Mouse (Mus musculus) embryonic facial prominence, embryonic 14.5 days (tissue): Measurements from ENCODE around the gene Abhd4. TPM values are rescaled to one million over a fixed set of nuclear protein-coding genes. Genes with fewer than 3 reads are reported as not detected.

Experiments
- ATAC-seq: fragments of 200-750 bp; cut with Nextera tagmentation; 2 replicates; pipeline ENCODE4 v1.8.0; 2017; ENCODE audit warnings: low read depth, moderate number of reproducible peaks, moderate TSS enrichment
- DNase-seq: peaks from one replicate; pipeline ENCODE4 v3.0.0-alpha.2; 2015; ENCODE audit warnings: low spot score
- H3K27ac ChIP-seq: fragments of 300-500 bp; sonication (generic); replicated peaks from 2 replicates; pipeline ENCODE4 v1.5.1; 2014; ENCODE audit warnings: low read depth, mild to moderate bottlenecking, low read length, moderate library complexity
- H3K27me3 ChIP-seq: fragments of 300-500 bp; sonication (generic); replicated peaks from 2 replicates; pipeline ENCODE4 v1.6.1; 2014; ENCODE audit warnings: low read length; ENCODE audit not compliant: control insufficient read depth, insufficient read depth
- H3K36me3 ChIP-seq: fragments of 300-500 bp; sonication (generic); 2 replicates; pipeline ENCODE4 v1.6.1; 2014; ENCODE audit warnings: low read length, mixed read lengths; ENCODE audit not compliant: control insufficient read depth, insufficient read depth
- H3K4me1 ChIP-seq: fragments of 300-500 bp; sonication (generic); 2 replicates; pipeline ENCODE4 v1.6.1; 2014; ENCODE audit warnings: antibody characterized with exemption, low read length; ENCODE audit not compliant: control insufficient read depth, insufficient read depth
- H3K4me2 ChIP-seq: fragments of 300-500 bp; sonication (generic); 2 replicates; pipeline ENCODE4 v1.6.1; 2014; ENCODE audit warnings: low read depth, mild to moderate bottlenecking, low read length, moderate library complexity, mixed read lengths
- H3K4me3 ChIP-seq: fragments of 300-500 bp; sonication (generic); 2 replicates; pipeline ENCODE4 v1.5.1; 2014; ENCODE audit warnings: low read depth, mild to moderate bottlenecking, low read length
- H3K9ac ChIP-seq: fragments of 300-500 bp; sonication (generic); 2 replicates; pipeline ENCODE4 v1.6.1; 2014; ENCODE audit warnings: low read depth, mild to moderate bottlenecking, low read length, moderate library complexity, mixed read lengths
- H3K9me3 ChIP-seq: fragments of 300-500 bp; sonication (generic); 2 replicates; pipeline ENCODE4 v1.6.1; 2016; ENCODE audit warnings: low read length; ENCODE audit not compliant: control insufficient read depth
- WGBS: fragments of 180-500 bp; shearing (Covaris S2); extraction: QIAGEN DNeasy Blood & Tissue Kit; methylation state at CpG from one replicate; pipeline ENCODE4 v1.1.7; 2014; 5-methylcytosine and 5-hydroxymethylcytosine counted together
- polyA plus RNA-seq: library from polyadenylated mRNA; unstranded; fragments of >200 nt; fragmentation: Nextera tagmentation; extraction: Ambion mirVana; gene quantifications from 2 replicates; pipeline ENCODE4 v1.2.1, GENCODE M21; 2014

The Abhd4 gene
- polyA plus RNA-seq, 1 experiment from 2014 or later = 59.0 TPM

GRCm38 (mm10) chr14:54231176-54231956 is 22.6 kb upstream of the Abhd4 start:
- no peaks in the 10 kb centered on the region for H3K27me3 ChIP-seq
- H3K27ac ChIP-seq = no peak overlapping the region
- DNase-seq (no peak), ATAC-seq (no peak)
- H3K36me3 ChIP-seq = peaks cover 19% of the 10 kb centered on the region; the same call in 1 of the 2 replicates
- WGBS = 78% methylated on average over 21 of the region's 21 CpGs
- no peaks in the 10 kb centered on the region for H3K9me3 ChIP-seq
- no peak overlapping the region for H3K4me2 ChIP-seq
- H3K9ac ChIP-seq = no peak overlapping the region
- H3K4me3 ChIP-seq = no peak overlapping the region
- H3K4me1 ChIP-seq = peaks cover 23% of the 10 kb centered on the region; the same call in 1 of the 2 replicates

GRCm38 (mm10) chr14:54232143-54232542 is 21.8 kb upstream of the Abhd4 start:
- Histone ChIP-seq H3K9ac (no peak overlapping the region), H3K4me1 (peaks cover 19% of the 10 kb centered on the region; the same call in 1 of the 2 replicates), H3K4me3 (no peak overlapping the region), H3K27ac (no peak overlapping the region), H3K4me2 (no peak overlapping the region), H3K9me3 (no peaks in the 10 kb centered on the region), H3K27me3 (no peaks in the 10 kb centered on the region), H3K36me3 (peaks cover 26% of the 10 kb centered on the region; the same call in 1 of the 2 replicates)
- ATAC-seq = no peak
- DNase-seq = no peak
- 74% methylated on average over 9 of the region's 9 CpGs for WGBS

GRCm38 (mm10) chr14:54232811-54233558 is 21.0 kb upstream of the Abhd4 start:
- Histone ChIP-seq H3K9me3 (no peaks in the 10 kb centered on the region), H3K4me2 (0 out of 2 replicates have a peak overlapping the region, but pooled peaks have one; percentile 1), H3K4me3 (no peak overlapping the region), H3K36me3 (peaks cover 26% of the 10 kb centered on the region; the same call in 1 of the 2 replicates), H3K27ac (peak overlapping the region; percentile 70), H3K27me3 (no peaks in the 10 kb centered on the region), H3K9ac (no peak overlapping the region), H3K4me1 (peaks cover 13% of the 10 kb centered on the region; the same call in 1 of the 2 replicates)
- DNase-seq (peak; percentile 62), ATAC-seq (no peak)
- WGBS = 18% methylated on average over 9 of the region's 9 CpGs

GRCm38 (mm10) chr14:54233559-54234143 is 20.3 kb upstream of the Abhd4 start:
- H3K9me3 ChIP-seq = no peaks in the 10 kb centered on the region
- peak overlapping the region; percentile 70 for H3K27ac ChIP-seq
- no peak; the same call in 1 of the 2 replicates for ATAC-seq
- peaks cover 11% of the 10 kb centered on the region; the same call in 1 of the 2 replicates for H3K4me1 ChIP-seq
- no peak overlapping the region for H3K4me2 ChIP-seq
- WGBS = 72% methylated on average over 16 of the region's 16 CpGs
- H3K9ac ChIP-seq = no peak overlapping the region
- peaks cover 26% of the 10 kb centered on the region; the same call in 1 of the 2 replicates for H3K36me3 ChIP-seq
- H3K4me3 ChIP-seq = no peak overlapping the region
- DNase-seq = no peak
- H3K27me3 ChIP-seq = no peaks in the 10 kb centered on the region

GRCm38 (mm10) chr14:54234231-54235040 is 19.6 kb upstream of the Abhd4 start:
- ATAC-seq (no peak), DNase-seq (no peak)
- no peak overlapping the region for H3K27ac ChIP-seq
- peaks cover 4% of the 10 kb centered on the region; the same call in 1 of the 2 replicates for H3K4me1 ChIP-seq
- peaks cover 31% of the 10 kb centered on the region; the same call in 1 of the 2 replicates for H3K36me3 ChIP-seq
- H3K4me2 ChIP-seq = no peak overlapping the region
- no peak overlapping the region for H3K4me3 ChIP-seq
- no peaks in the 10 kb centered on the region for H3K9me3 ChIP-seq
- no peak overlapping the region for H3K9ac ChIP-seq
- 77% methylated on average over 20 of the region's 20 CpGs for WGBS
- H3K27me3 ChIP-seq = no peaks in the 10 kb centered on the region

- ATAC-seq = no peak
- no peak overlapping the region for H3K27ac ChIP-seq
- WGBS = 90% methylated on average over 5 of the region's 5 CpGs
These were observed 18.0 kb upstream of the Abhd4 start for GRCm38 (mm10) chr14:54235825-54236540.

GRCm38 (mm10) chr14:54236881-54237280 is 17.1 kb upstream of the Abhd4 start:
- peaks cover 4% of the 10 kb centered on the region; the same call in 1 of the 2 replicates for H3K4me1 ChIP-seq
- H3K9me3 ChIP-seq = no peaks in the 10 kb centered on the region
- H3K27me3 ChIP-seq = no peaks in the 10 kb centered on the region
- no peak overlapping the region for H3K27ac ChIP-seq
- H3K4me3 ChIP-seq = no peak overlapping the region
- WGBS = 89% methylated on average over 5 of the region's 5 CpGs
- H3K36me3 ChIP-seq = peaks cover 50% of the 10 kb centered on the region
- no peak for DNase-seq
- ATAC-seq = no peak
- H3K9ac ChIP-seq = no peak overlapping the region
- H3K4me2 ChIP-seq = no peak overlapping the region

More at GRCm38 (mm10) chr14:54235825-54236540, 18.0 kb upstream of the Abhd4 start:
- Histone ChIP-seq H3K4me3 (no peak overlapping the region), H3K4me1 (peaks cover 4% of the 10 kb centered on the region; the same call in 1 of the 2 replicates), H3K27me3 (no peaks in the 10 kb centered on the region), H3K9ac (no peak overlapping the region), H3K9me3 (no peaks in the 10 kb centered on the region), H3K36me3 (peaks cover 41% of the 10 kb centered on the region), H3K4me2 (no peak overlapping the region)
- DNase-seq = no peak
